Mouse (Mus musculus): ENCODE measurements around the gene Rfesd.

DNA sequence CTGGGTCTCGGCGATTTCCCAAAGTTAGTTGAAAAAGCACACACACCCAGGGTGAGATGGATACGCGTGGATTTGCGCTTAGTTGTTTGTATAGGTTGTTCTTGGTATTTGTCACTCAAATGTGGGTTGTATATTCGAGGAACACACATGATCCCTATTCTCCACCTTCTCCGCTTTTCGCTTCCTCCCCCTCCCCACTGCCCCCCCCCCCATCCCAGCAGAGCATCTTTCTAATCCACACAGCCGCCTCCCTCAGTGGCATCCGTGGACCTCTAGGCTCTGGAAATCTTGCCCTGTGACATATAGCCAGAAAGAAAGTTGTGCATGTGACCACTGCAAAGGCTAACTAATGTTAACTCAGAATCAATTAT, 38.4 kb upstream of the Rfesd start, which contains the start of gene Gpr150:
- TF ChIP-seq POLR2A (IDR thresholded peaks at IDR 0.05; ENCODE audit: extremely low read depth, insufficient read depth, low read length) (no peak), CTCF (IDR thresholded peaks at IDR 0.05; ENCODE audit: extremely low read depth, insufficient read depth, low read length) (no peak)
